Comparison of ENCODE assay signal across 8 mouse cellular contexts in the genomic region with DNA sequence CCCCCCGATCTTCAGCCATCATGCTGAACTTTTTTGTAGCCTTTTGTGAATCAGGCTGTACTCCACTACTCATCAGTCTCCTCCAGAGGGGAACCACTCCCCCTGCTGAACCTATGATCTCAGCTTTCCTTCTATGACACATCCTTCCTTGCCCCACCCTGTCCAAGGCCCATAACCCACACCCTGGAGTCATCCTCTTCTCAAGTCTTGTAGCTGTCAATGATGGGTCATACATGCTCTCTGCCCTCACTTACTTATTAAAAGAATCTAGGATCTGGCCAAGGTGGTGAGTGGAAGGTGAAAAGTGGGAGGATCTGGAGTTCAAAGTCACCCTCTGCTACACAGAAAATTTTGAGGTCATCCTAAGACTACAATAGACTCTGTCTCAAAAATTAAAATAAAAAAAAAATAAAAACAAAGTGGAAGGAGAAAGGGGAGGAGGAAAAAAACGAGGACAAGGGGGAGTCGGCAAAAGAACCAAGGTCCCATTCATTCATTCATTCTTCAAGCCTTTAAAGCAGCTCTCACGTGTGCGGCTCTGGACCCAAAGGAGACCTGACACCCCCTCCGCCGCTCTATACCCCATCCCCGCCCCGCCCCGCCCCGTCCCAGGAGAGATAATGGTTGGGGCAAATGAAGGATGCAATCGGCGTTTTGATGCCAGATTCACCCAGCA. TPM values are rescaled to one million over a fixed set of nuclear protein-coding genes. Genes with fewer than 3 reads are reported as not detected.
DNase-seq lines count a peak whose midpoint lies in the region; ATAC-seq and TF ChIP-seq lines count a peak whose summit lies in the region.

No protein-coding gene starts in this region.

- H3K4me2 ChIP-seq in embryonic facial prominence, embryonic 11.5 days (ENCODE audit: low read depth, low read length): peak overlapping the region; percentile 41
- H3K4me2 ChIP-seq in intestine, embryonic 15.5 days (replicated peaks): peak overlapping the region; percentile 83
- H3K4me2 ChIP-seq in neural tube, embryonic 12.5 days (replicated peaks): peak overlapping the region; percentile 59

- no peaks in the 10 kb centered on the region for H3K4me1 ChIP-seq in embryonic facial prominence, embryonic 11.5 days (ENCODE audit: control insufficient read depth, insufficient read depth, low read length)
- H3K4me1 ChIP-seq in intestine, embryonic 15.5 days (replicated peaks): peaks cover 6% of the 10 kb centered on the region
- peaks cover 26% of the 10 kb centered on the region for H3K4me1 ChIP-seq in neural tube, embryonic 12.5 days

- peak overlapping the region; percentile 47; the same call in 1 of the 2 replicates for H3K27ac ChIP-seq in left cerebral cortex, adult 2 months
- no peak overlapping the region for H3K27ac ChIP-seq in embryonic facial prominence, embryonic 11.5 days (replicated peaks; ENCODE audit: low read depth, low read length)
- no peak overlapping the region for H3K27ac ChIP-seq in intestine, embryonic 15.5 days
- no peak overlapping the region for H3K27ac ChIP-seq in neural tube, embryonic 12.5 days

- no peaks in the 10 kb centered on the region for H3K36me3 ChIP-seq in embryonic facial prominence, embryonic 11.5 days (replicated peaks; ENCODE audit: control insufficient read depth, insufficient read depth, low read depth, low read length)
- no peaks in the 10 kb centered on the region for H3K36me3 ChIP-seq in intestine, embryonic 15.5 days
- no peaks in the 10 kb centered on the region for H3K36me3 ChIP-seq in neural tube, embryonic 12.5 days

- peak overlapping the region; percentile 41 for H3K4me3 ChIP-seq in left cerebral cortex, adult 2 months
- H3K4me3 ChIP-seq in embryonic facial prominence, embryonic 11.5 days (ENCODE audit: low read depth, low read length): peak overlapping the region; percentile 38
- H3K4me3 ChIP-seq in intestine, embryonic 15.5 days (replicated peaks): peak overlapping the region; percentile 74
- peak overlapping the region; percentile 37 for H3K4me3 ChIP-seq in neural tube, embryonic 12.5 days

- 5% methylated on average over 13 of the region's 13 CpGs for WGBS in embryonic facial prominence, embryonic 11.5 days
- 7% methylated on average over 13 of the region's 13 CpGs for WGBS in intestine, embryonic 15.5 days
- 3% methylated on average over 13 of the region's 13 CpGs for WGBS in neural tube, embryonic 12.5 days

- DNase-seq in left cerebral cortex, adult 2 months (ENCODE audit: extremely low spot score in 1 of 2, low spot score in 2 of 2): no peak
- DNase-seq in left cerebral cortex, adult 18-20 months (ENCODE audit: low spot score in 2 of 2): no peak
- DNase-seq in MEL-GATA-1-ER (ENCODE audit: extremely low read depth, low read depth): peak; percentile 24
- DNase-seq in embryonic facial prominence, embryonic 11.5 days (ENCODE audit: low spot score): no peak
- no peak for DNase-seq in urinary bladder, postnatal 14 days (ENCODE audit: low spot score)
- DNase-seq in left cerebral cortex, postnatal 14 days (ENCODE audit: low spot score in 2 of 2): no peak

- no peaks in the 10 kb centered on the region for H3K9me3 ChIP-seq in embryonic facial prominence, embryonic 11.5 days (replicated peaks; ENCODE audit: control insufficient read depth, low read length)
- H3K9me3 ChIP-seq in intestine, embryonic 15.5 days: no peaks in the 10 kb centered on the region
- no peaks in the 10 kb centered on the region for H3K9me3 ChIP-seq in neural tube, embryonic 12.5 days

- intact Hi-C loops in left cerebral cortex, adult 2 months (cut with DNase I): loop anchor here (5.0 to 10.0 kb wide), 3 partner anchors 92 to 509 kb away; a partner anchor contains a TSS
- intact Hi-C loops in left cerebral cortex, postnatal 14 days (cut with DNase I): no loop called here

- no peak for ATAC-seq in embryonic facial prominence, embryonic 11.5 days (replicated peaks; ENCODE audit: insufficient number of reproducible peaks, low FRiP score, low TSS enrichment, low read depth)
- ATAC-seq in intestine, embryonic 15.5 days: no peak
- ATAC-seq in neural tube, embryonic 12.5 days (ENCODE audit: low FRiP score, low read depth): no peak; the same call in 1 of the 2 replicates

- no peaks in the 10 kb centered on the region for H3K27me3 ChIP-seq in embryonic facial prominence, embryonic 11.5 days (ENCODE audit: control insufficient read depth, insufficient read depth, low read length)
- H3K27me3 ChIP-seq in intestine, embryonic 15.5 days (replicated peaks): no peaks in the 10 kb centered on the region
- H3K27me3 ChIP-seq in neural tube, embryonic 12.5 days (replicated peaks): no peaks in the 10 kb centered on the region

- H3K9ac ChIP-seq in embryonic facial prominence, embryonic 11.5 days (replicated peaks; ENCODE audit: low read length): peak overlapping the region; percentile 47
- peak overlapping the region; percentile 49; the same call in 1 of the 2 replicates for H3K9ac ChIP-seq in intestine, embryonic 15.5 days
- H3K9ac ChIP-seq in neural tube, embryonic 12.5 days: peak overlapping the region; percentile 49

- TF ChIP-seq CTCF in left cerebral cortex, adult 2 months (IDR thresholded peaks at IDR 0.05): no peak

RNA-seq across cellular contexts. Expression of a gene that starts 1.1 kb away (rescaled TPM):
- total RNA-seq in left cerebral cortex, adult 2 months (2021): 100 to 1,000 TPM; 107 to 110 TPM
- 100 to 1,000 TPM in 1 of 2 experiments, 10 to 100 TPM in 1; 98.1 to 102 TPM for total RNA-seq in left cerebral cortex, adult 18-20 months (2021)
- polyA plus RNA-seq in embryonic facial prominence, embryonic 11.5 days (2014; fragmentation: Nextera tagmentation; extraction: Ambion mirVana): 16.0 and 20.0 TPM in 2 replicates
- polyA plus RNA-seq in intestine, embryonic 15.5 days (2015; fragmentation: Nextera tagmentation; extraction: Ambion mirVana): 18.9 and 19.3 TPM in 2 replicates
- polyA plus RNA-seq in neural tube, embryonic 12.5 days (2016; fragmentation: Nextera tagmentation; extraction: Ambion mirVana): 72.1 and 74.7 TPM in 2 replicates
- 100 to 1,000 TPM; 111 to 115 TPM for total RNA-seq in left cerebral cortex, postnatal 14 days (2021)

RNA-seq across cellular contexts. Expression of a gene that starts 31.4 kb away (rescaled TPM):
- total RNA-seq in left cerebral cortex, adult 2 months (2021): not detected
- 1 to 10 TPM in 1 of 2 experiments, under 1 TPM in 1; 0.37 to 1.4 TPM for total RNA-seq in left cerebral cortex, adult 18-20 months (2021)
- not detected in 2 replicates for polyA plus RNA-seq in embryonic facial prominence, embryonic 11.5 days (2014; fragmentation: Nextera tagmentation; extraction: Ambion mirVana)
- polyA plus RNA-seq in intestine, embryonic 15.5 days (2015; fragmentation: Nextera tagmentation; extraction: Ambion mirVana): not detected in 2 replicates
- polyA plus RNA-seq in neural tube, embryonic 12.5 days (2016; fragmentation: Nextera tagmentation; extraction: Ambion mirVana): not detected in 2 replicates
- not detected for total RNA-seq in left cerebral cortex, postnatal 14 days (2021)

RNA-seq across cellular contexts. Expression of a gene that starts 51.9 kb away (rescaled TPM):
- 10 to 100 TPM; 42.9 to 46.0 TPM for total RNA-seq in left cerebral cortex, adult 2 months (2021)
- 10 to 100 TPM; 32.7 to 41.9 TPM for total RNA-seq in left cerebral cortex, adult 18-20 months (2021)
- 7.1 and 9.8 TPM in 2 replicates for polyA plus RNA-seq in embryonic facial prominence, embryonic 11.5 days (2014; fragmentation: Nextera tagmentation; extraction: Ambion mirVana)
- polyA plus RNA-seq in intestine, embryonic 15.5 days (2015; fragmentation: Nextera tagmentation; extraction: Ambion mirVana): 3.9 and 4.3 TPM in 2 replicates
- 40.7 and 41.6 TPM in 2 replicates for polyA plus RNA-seq in neural tube, embryonic 12.5 days (2016; fragmentation: Nextera tagmentation; extraction: Ambion mirVana)
- total RNA-seq in left cerebral cortex, postnatal 14 days (2021): 10 to 100 TPM; 42.8 to 47.5 TPM

RNA-seq across cellular contexts. Expression of a gene that starts 59.7 kb away (rescaled TPM):
- under 1 TPM; 0.51 to 0.52 TPM for total RNA-seq in left cerebral cortex, adult 2 months (2021)
- total RNA-seq in left cerebral cortex, adult 18-20 months (2021): 1 to 10 TPM in 1 of 2 experiments, under 1 TPM in 1; 0.94 to 1.4 TPM
- not detected in 2 replicates for polyA plus RNA-seq in embryonic facial prominence, embryonic 11.5 days (2014; fragmentation: Nextera tagmentation; extraction: Ambion mirVana)
- polyA plus RNA-seq in intestine, embryonic 15.5 days (2015; fragmentation: Nextera tagmentation; extraction: Ambion mirVana): not detected in 2 replicates
- not detected in 2 replicates for polyA plus RNA-seq in neural tube, embryonic 12.5 days (2016; fragmentation: Nextera tagmentation; extraction: Ambion mirVana)
- total RNA-seq in left cerebral cortex, postnatal 14 days (2021): under 1 TPM; 0.35 to 0.53 TPM
